Mouse (Mus musculus) stomach, embryonic 14.5 days (tissue): ENCODE results near the gene Prkcsh. TPM values are rescaled to one million over a fixed set of nuclear protein-coding genes. Genes with fewer than 3 reads are reported as not detected.

Experiments used
- ATAC-seq: fragments of 200-750 bp; cut with Nextera tagmentation; 2 replicates; pipeline ENCODE4 v1.8.0; 2017; ENCODE audit warnings: low read depth, moderate TSS enrichment; ENCODE audit not compliant: insufficient number of reproducible peaks, insufficient read depth, low FRiP score
- H3K27ac ChIP-seq: fragments of 300-500 bp; sonication (generic); 2 replicates; pipeline ENCODE4 v1.5.1; 2014; ENCODE audit warnings: mild to moderate bottlenecking, low read length, moderate library complexity, mixed read lengths
- H3K27me3 ChIP-seq: fragments of 300-500 bp; sonication (generic); 2 replicates; pipeline ENCODE4 v1.6.1; 2014; ENCODE audit warnings: low read length, control low read depth, mixed read lengths; ENCODE audit not compliant: control insufficient read depth, insufficient read depth
- H3K36me3 ChIP-seq: fragments of 300-500 bp; sonication (generic); 2 replicates; pipeline ENCODE4 v1.6.1; 2014; ENCODE audit warnings: mild to moderate bottlenecking, control low read depth, low read length, moderate library complexity, mixed read lengths; ENCODE audit not compliant: control insufficient read depth, insufficient read depth
- H3K4me1 ChIP-seq: fragments of 300-500 bp; sonication (generic); 2 replicates; pipeline ENCODE4 v1.6.1; 2014; ENCODE audit warnings: low read length, control low read depth, mixed read lengths; ENCODE audit not compliant: control insufficient read depth, insufficient read depth
- H3K4me2 ChIP-seq: fragments of 300-500 bp; sonication (generic); replicated peaks from 2 replicates; pipeline ENCODE4 v1.6.1; 2014; ENCODE audit warnings: low read depth, low read length, control low read depth
- H3K4me3 ChIP-seq: fragments of 300-500 bp; sonication (generic); 2 replicates; pipeline ENCODE4 v1.5.1; 2014; ENCODE audit warnings: low read depth, low read length, control low read depth
- H3K9ac ChIP-seq: fragments of 300-500 bp; sonication (generic); replicated peaks from 2 replicates; pipeline ENCODE4 v1.6.1; 2014; ENCODE audit warnings: low read depth, mild to moderate bottlenecking, control low read depth, low read length, moderate library complexity, mixed read lengths
- H3K9me3 ChIP-seq: fragments of 300-500 bp; sonication (generic); 2 replicates; pipeline ENCODE4 v1.6.1; 2016; ENCODE audit warnings: low read depth, low read length, control low read depth; ENCODE audit not compliant: control insufficient read depth
- WGBS: fragments of 180-500 bp; shearing (Covaris S2); extraction: QIAGEN DNeasy Blood & Tissue Kit; methylation state at CpG from one replicate; pipeline ENCODE4 v1.1.7; 2014; 5-methylcytosine and 5-hydroxymethylcytosine counted together
- polyA plus RNA-seq: library from polyadenylated mRNA; unstranded; fragments of >200 nt; fragmentation: Nextera tagmentation; extraction: Ambion mirVana; gene quantifications from 2 replicates; pipeline ENCODE4 v1.2.1, GENCODE M21; 2014

Prkcsh gene
- polyA plus RNA-seq, 1 experiment from 2014 or later = 91.0 TPM

- H3K27ac ChIP-seq = no peak overlapping the region
- no peak overlapping the region for H3K4me2 ChIP-seq
- ATAC-seq = no peak
- no peaks in the 10 kb centered on the region for H3K9me3 ChIP-seq
- H3K36me3 ChIP-seq = no peaks in the 10 kb centered on the region
- H3K4me1 ChIP-seq = peaks cover 16% of the 10 kb centered on the region; the same call in 1 of the 2 replicates
- H3K9ac ChIP-seq = no peak overlapping the region
- peaks cover 14% of the 10 kb centered on the region for H3K27me3 ChIP-seq
- 11% methylated on average over 26 of the region's 26 CpGs for WGBS
- no peak overlapping the region for H3K4me3 ChIP-seq
These were observed 41.9 kb upstream of the Prkcsh start for GRCm38 (mm10) chr9:21960558-21961208.

DNA sequence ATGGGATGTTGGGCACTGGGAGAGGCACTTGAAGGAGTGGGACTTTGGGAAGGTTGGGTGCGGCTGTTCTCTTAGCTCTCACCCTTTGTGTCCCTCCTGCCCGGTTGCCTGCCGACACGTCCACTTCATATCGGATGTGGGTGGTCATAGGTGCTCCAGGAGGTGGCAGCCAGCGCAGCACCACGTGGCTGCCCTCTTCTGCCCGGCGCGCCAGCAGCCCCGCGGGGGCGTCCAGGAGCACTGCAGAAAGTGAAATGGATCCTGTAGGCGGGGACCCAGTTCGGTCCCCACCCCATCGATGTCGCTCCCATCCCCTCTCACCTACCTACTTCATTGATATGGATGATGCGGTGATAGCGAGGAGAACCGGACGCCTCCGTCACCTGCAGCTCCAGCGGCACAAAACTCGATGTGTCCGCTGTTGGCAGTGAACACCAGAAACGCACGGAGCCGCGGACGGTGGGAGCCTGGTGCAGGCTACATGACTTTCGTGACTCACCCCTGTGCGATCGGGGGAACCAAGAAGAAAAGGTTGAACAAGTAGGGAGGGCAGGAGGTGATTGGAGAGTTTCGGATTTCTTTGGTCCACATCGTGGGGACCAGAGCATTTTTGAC lies 41.1 kb upstream of the Prkcsh start:
- Histone ChIP-seq H3K9me3 (no peaks in the 10 kb centered on the region), H3K36me3 (no peaks in the 10 kb centered on the region), H3K4me2 (peak overlapping the region; percentile 91), H3K4me1 (peaks cover 16% of the 10 kb centered on the region; the same call in 1 of the 2 replicates), H3K9ac (no peak overlapping the region), H3K27me3 (peaks cover 14% of the 10 kb centered on the region), H3K27ac (no peak overlapping the region), H3K4me3 (peak overlapping the region; percentile 40)
- ATAC-seq = no peak
- WGBS = 2% methylated on average over 35 of the region's 35 CpGs

DNA sequence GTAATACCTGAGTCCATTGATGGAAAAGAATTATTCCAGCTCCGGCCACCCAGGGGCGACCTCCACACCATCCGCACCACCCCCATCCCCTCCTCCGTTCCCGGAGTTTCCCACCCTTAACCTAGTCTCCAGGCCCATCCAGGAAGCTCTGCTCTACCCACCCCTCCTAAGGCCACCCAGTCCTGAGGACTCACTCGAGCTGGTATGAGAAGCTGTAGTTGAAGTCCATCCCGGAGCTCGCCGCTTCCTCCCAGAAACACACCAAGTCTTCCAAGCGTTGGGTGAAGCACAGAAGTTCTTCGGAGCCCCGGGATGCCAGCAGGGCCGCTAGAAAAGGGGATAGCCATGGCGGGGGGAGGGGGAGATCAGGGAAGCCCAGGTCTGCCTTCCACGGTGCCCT lies 40.6 kb upstream of the Prkcsh start:
- H3K9me3 ChIP-seq = no peaks in the 10 kb centered on the region
- peak overlapping the region; percentile 40 for H3K4me3 ChIP-seq
- 0% methylated on average over 15 of the region's 15 CpGs for WGBS
- H3K36me3 ChIP-seq = no peaks in the 10 kb centered on the region
- 0 out of 2 replicates have a peak overlapping the region, but pooled peaks have one; percentile 10 for H3K9ac ChIP-seq
- H3K4me1 ChIP-seq = peaks cover 16% of the 10 kb centered on the region; the same call in 1 of the 2 replicates
- peaks cover 14% of the 10 kb centered on the region for H3K27me3 ChIP-seq
- ATAC-seq = no peak; the same call in 1 of the 2 replicates
- H3K27ac ChIP-seq = no peak overlapping the region
- peak overlapping the region; percentile 91 for H3K4me2 ChIP-seq

DNA sequence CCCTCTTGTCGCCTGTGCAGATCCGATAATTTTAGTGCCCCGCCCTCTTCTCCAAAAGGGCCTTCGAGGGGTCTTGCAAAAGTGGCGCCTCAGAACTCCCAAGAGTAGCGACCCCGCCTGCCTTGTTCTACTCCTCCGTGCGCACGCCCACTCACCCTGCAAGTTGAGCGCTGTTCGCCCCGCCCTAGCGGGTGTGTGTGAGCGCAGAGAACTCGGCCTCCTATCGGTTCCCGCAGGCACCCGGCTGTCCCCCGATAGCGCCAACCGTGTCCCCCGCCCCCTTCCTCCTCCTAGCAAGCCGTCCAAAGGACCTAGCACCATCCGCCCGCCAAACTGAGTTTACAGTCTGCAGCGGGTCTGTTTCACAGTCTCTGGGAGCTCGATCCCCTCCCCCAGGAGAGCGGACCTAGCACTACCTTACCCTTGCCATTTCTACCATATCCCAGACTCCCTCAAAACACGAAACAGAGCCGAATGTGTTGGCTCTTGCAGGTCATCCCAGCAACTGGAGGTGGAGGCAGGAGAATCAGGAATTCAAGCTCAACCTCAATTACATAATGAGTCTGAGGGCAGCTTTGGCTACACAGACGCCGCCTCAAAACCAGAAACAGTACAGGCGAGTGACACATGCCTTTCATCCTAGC lies 40.1 kb upstream of the Prkcsh start:
- ATAC-seq = peak; percentile 90
- WGBS = 2% methylated on average over 34 of the region's 34 CpGs

GRCm38 (mm10) chr9:21963417-21963816 lies 39.2 kb upstream of the Prkcsh start, which contains the start of gene Epor:
Gene Epor (minus strand): TSS chr9:21963506.
- Histone ChIP-seq H3K9ac (0 out of 2 replicates have a peak within 1 kb of the TSS, but pooled peaks have one; percentile 10), H3K27ac (no peak within 1 kb of the TSS), H3K27me3 (peaks cover 14% of the 10 kb centered on the region), H3K4me1 (peaks cover 16% of the 10 kb centered on the region; the same call in 1 of the 2 replicates), H3K4me2 (peak within 1 kb of the TSS; percentile 91), H3K36me3 (no peaks in the 10 kb centered on the region), H3K4me3 (peak within 1 kb of the TSS; percentile 40), H3K9me3 (no peaks in the 10 kb centered on the region)
- ATAC-seq = peak; percentile 77
- WGBS = 23% methylated on average over 8 of the region's 8 CpGs

More for the DNA sequence above, 40.1 kb upstream of the Prkcsh start:
- H3K27me3 ChIP-seq = peaks cover 14% of the 10 kb centered on the region
- no peaks in the 10 kb centered on the region for H3K36me3 ChIP-seq
- no peak overlapping the region for H3K27ac ChIP-seq
- H3K4me2 ChIP-seq = peak overlapping the region; percentile 91
- H3K9me3 ChIP-seq = no peaks in the 10 kb centered on the region
- H3K9ac ChIP-seq = 0 out of 2 replicates have a peak overlapping the region, but pooled peaks have one; percentile 10
- H3K4me1 ChIP-seq = peaks cover 16% of the 10 kb centered on the region; the same call in 1 of the 2 replicates
- peak overlapping the region; percentile 40 for H3K4me3 ChIP-seq

GRCm38 (mm10) chr9:21968883-21969282 lies 33.7 kb upstream of the Prkcsh start:
- no peaks in the 10 kb centered on the region for H3K36me3 ChIP-seq
- 49% methylated on average over 6 of the region's 6 CpGs for WGBS
- no peaks in the 10 kb centered on the region for H3K27me3 ChIP-seq
- H3K9me3 ChIP-seq = no peaks in the 10 kb centered on the region
- H3K4me1 ChIP-seq = no peaks in the 10 kb centered on the region
- H3K4me3 ChIP-seq = no peak overlapping the region
- no peak overlapping the region for H3K27ac ChIP-seq
- no peak for ATAC-seq
- no peak overlapping the region for H3K9ac ChIP-seq
- no peak overlapping the region for H3K4me2 ChIP-seq

DNA sequence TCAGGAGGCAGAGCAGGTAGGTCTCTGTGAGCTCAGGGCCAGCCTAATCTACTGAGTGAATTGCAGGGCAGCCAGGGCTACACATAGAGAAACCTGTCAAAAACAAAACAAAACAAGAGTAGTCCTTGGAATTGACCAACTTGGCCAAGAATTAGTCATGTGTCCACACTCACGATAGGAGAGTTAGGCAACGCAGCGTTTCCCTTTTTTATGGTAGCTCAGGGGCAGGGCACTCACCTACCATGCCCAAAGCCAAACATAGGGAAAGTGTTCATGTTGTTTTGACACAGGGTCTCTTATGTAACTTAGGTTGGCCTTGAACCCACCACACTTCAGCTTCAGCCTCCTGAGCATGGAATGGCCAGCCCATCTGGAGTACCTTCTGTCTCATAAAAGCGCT lies 33.3 kb upstream of the Prkcsh start:
- no peak overlapping the region for H3K4me2 ChIP-seq
- H3K27ac ChIP-seq = no peak overlapping the region
- no peaks in the 10 kb centered on the region for H3K4me1 ChIP-seq
- WGBS = 91% methylated on average over 4 of the region's 4 CpGs
- no peaks in the 10 kb centered on the region for H3K27me3 ChIP-seq
- ATAC-seq = no peak
- no peaks in the 10 kb centered on the region for H3K9me3 ChIP-seq
- H3K36me3 ChIP-seq = no peaks in the 10 kb centered on the region
- H3K4me3 ChIP-seq = no peak overlapping the region
- H3K9ac ChIP-seq = no peak overlapping the region

- Histone ChIP-seq H3K27me3 (no peaks in the 10 kb centered on the region), H3K4me1 (no peaks in the 10 kb centered on the region), H3K9ac (no peak overlapping the region), H3K4me2 (no peak overlapping the region), H3K36me3 (no peaks in the 10 kb centered on the region), H3K27ac (no peak overlapping the region), H3K4me3 (no peak overlapping the region), H3K9me3 (no peaks in the 10 kb centered on the region)
- WGBS = 83% methylated on average over 10 of the region's 10 CpGs
- ATAC-seq = no peak
These were observed 25.9 kb upstream of the Prkcsh start for GRCm38 (mm10) chr9:21976626-21977175.
